Mouse (Mus musculus) embryo, embryonic 10.5 days (tissue): Measurements from ENCODE around the gene Myl6b.
"Not testable (repeated sequence)": the region's sequence is repeated elsewhere in the genome, so short reads cannot be mapped to it uniquely, and the experiment has no call there.

Source experiments
- DNase-seq: peaks from one replicate; pipeline ENCODE4 v3.0.0-alpha.2; 2015; ENCODE audit warnings: low spot score

The Myl6b gene

GRCm38 (mm10) chr10:128516677-128517076, 18.2 kb upstream of the Myl6b start:
- DNase-seq, result no peak

GRCm38 (mm10) chr10:128516029-128516428, 17.5 kb upstream of the Myl6b start:
- DNase-seq, result no peak

- DNase-seq, result no peak
Measured at GRCm38 (mm10) chr10:128515044-128515443, 16.6 kb upstream of the Myl6b start.

GRCm38 (mm10) chr10:128511761-128512160, 13.3 kb upstream of the Myl6b start:
- DNase-seq, result no peak

- DNase-seq, result no peak
Measured at GRCm38 (mm10) chr10:128511189-128511588, 12.7 kb upstream of the Myl6b start.

GRCm38 (mm10) chr10:128510301-128510700, 11.8 kb upstream of the Myl6b start:
- no peak for DNase-seq

- DNase-seq, result no peak
Measured at GRCm38 (mm10) chr10:128509831-128510230, 11.3 kb upstream of the Myl6b start.

- DNase-seq, result no peak
Measured at GRCm38 (mm10) chr10:128509203-128509602, 10.7 kb upstream of the Myl6b start.

GRCm38 (mm10) chr10:128508260-128508659, 9.8 kb upstream of the Myl6b start:
- no peak for DNase-seq

GRCm38 (mm10) chr10:128505974-128506373, 7.5 kb upstream of the Myl6b start:
- no peak for DNase-seq

GRCm38 (mm10) chr10:128505371-128505667, 6.8 kb upstream of the Myl6b start:
- not testable (repeated sequence) for DNase-seq

GRCm38 (mm10) chr10:128504641-128505370, 6.3 kb upstream of the Myl6b start:
- DNase-seq, result no peak

GRCm38 (mm10) chr10:128504012-128504411, 5.5 kb upstream of the Myl6b start:
- DNase-seq, result no peak

GRCm38 (mm10) chr10:128503532-128503931, 5.0 kb upstream of the Myl6b start:
- DNase-seq, result no peak

- no peak for DNase-seq
Measured at GRCm38 (mm10) chr10:128502341-128502740, 3.9 kb upstream of the Myl6b start.

GRCm38 (mm10) chr10:128499116-128499671, 709 bp upstream of the Myl6b start:
- peak; percentile 70 for DNase-seq

- no peak for DNase-seq
Measured at GRCm38 (mm10) chr10:128497134-128497737, 1.2 kb downstream of the Myl6b start.

- no peak for DNase-seq
Measured at GRCm38 (mm10) chr10:128496509-128497077, 1.9 kb downstream of the Myl6b start.

- no peak for DNase-seq
Measured at GRCm38 (mm10) chr10:128495903-128496302, 2.6 kb downstream of the Myl6b start.

GRCm38 (mm10) chr10:128495270-128495669, 3.2 kb downstream of the Myl6b start:
- no peak for DNase-seq

GRCm38 (mm10) chr10:128494667-128495245, 3.7 kb downstream of the Myl6b start:
- DNase-seq, result no peak

GRCm38 (mm10) chr10:128493695-128494666, 4.5 kb downstream of the Myl6b start, which contains the start of gene Myl6:
Gene Myl6, minus strand, starts transcription at chr10:128494145.
- peak; percentile 100 for DNase-seq
